Mouse (Mus musculus): ENCODE measurements around the gene Entpd1.

GRCm38 (mm10) chr19:40640799-40641198, 28.6 kb downstream of the Entpd1 start:
- TF ChIP-seq POLR2A (IDR thresholded peaks at IDR 0.05; ENCODE audit: control insufficient read depth in 1 of 2, insufficient read depth in 1 of 2, low read depth in 1 of 2, low read length in 2 of 2, poor library complexity in 1 of 2): no peak
- no peak for TF ChIP-seq CTCF (IDR thresholded peaks at IDR 0.05 in 2 of 3, conservative IDR thresholded peaks at IDR 0.05 in 1 of 3; ENCODE audit: control insufficient read depth in 1 of 3, insufficient read depth in 1 of 3, low read depth in 2 of 3, low read length in 3 of 3, poor library complexity in 1 of 3, severe bottlenecking in 1 of 3)
- TF ChIP-seq JUND (IDR thresholded peaks at IDR 0.05; ENCODE audit: low read depth, low read length): no peak
- no peak for TF ChIP-seq ZMIZ1 (IDR thresholded peaks at IDR 0.05; ENCODE audit: low read depth, low read length)
- no peak for TF ChIP-seq ZNF384 (IDR thresholded peaks at IDR 0.05; ENCODE audit: low read depth, low read length)
- TF ChIP-seq BHLHE40 (IDR thresholded peaks at IDR 0.05; ENCODE audit: borderline replicate concordance, low read depth, low read length): no peak
- TF ChIP-seq MYC (IDR thresholded peaks at IDR 0.05; ENCODE audit: low read depth, low read length): no peak
- TF ChIP-seq MEF2A (IDR thresholded peaks at IDR 0.05; ENCODE audit: extremely low read depth, insufficient replicate concordance, low read depth, low read length, poor library complexity, severe bottlenecking): no peak
- no peak for TF ChIP-seq ZKSCAN1 (IDR thresholded peaks at IDR 0.05; ENCODE audit: low read depth, low read length)
- no peak for TF ChIP-seq GATA1 (IDR thresholded peaks at IDR 0.05; ENCODE audit: low read depth, low read length)
- no peak for TF ChIP-seq MAZ (IDR thresholded peaks at IDR 0.05; ENCODE audit: low read depth, low read length)
- TF ChIP-seq POLR2AphosphoS2 (IDR thresholded peaks at IDR 0.05; ENCODE audit: low read length): no peak
